Mouse (Mus musculus) testis, postnatal 14 days (tissue): ENCODE measurements around the gene Celf2.

Experiments used
- DNase-seq: peaks from one replicate; pipeline ENCODE4 v3.0.0; 2021; ENCODE audit warnings: low spot score

Celf2 gene

DNA sequence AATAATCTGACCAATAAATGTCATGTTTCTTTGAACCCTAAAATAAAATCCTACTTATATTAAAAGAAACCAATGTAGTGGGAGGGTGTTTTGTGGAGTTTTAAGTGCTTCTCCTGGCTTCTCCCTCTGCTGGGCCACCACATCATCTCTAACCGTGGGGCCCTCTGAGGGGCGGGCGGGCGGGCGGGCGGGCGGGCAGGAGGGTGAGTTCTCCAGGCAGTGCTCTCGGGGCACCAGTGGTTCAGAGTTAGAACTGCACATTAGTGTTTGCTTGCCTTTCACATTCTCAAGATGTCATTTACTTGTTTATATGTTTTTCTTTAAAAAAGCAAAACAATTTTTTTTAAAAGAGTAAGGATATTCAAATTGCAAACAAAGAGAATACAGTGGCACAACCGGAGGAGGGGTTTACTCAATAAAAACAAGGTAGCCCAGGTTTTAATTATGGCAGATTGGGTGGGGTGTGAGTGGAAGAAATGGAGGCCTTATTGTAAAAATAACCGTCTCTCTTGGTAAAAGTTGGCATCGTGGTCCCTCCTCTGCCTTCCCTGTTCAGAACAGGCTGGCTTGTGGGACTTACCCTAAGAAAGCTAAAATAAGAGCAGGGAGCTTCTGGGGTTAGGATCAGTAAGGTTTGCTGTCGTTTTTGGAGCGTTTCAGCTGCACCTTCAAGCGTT, 962.8 kb downstream of the Celf2 start:
- DNase-seq: no peak

- peak; percentile 31 for DNase-seq
Measured at GRCm38 (mm10) chr2:6545127-6545931, 964.0 kb downstream of the Celf2 start.

GRCm38 (mm10) chr2:6543650-6544049, 965.7 kb downstream of the Celf2 start:
- DNase-seq: no peak

DNA sequence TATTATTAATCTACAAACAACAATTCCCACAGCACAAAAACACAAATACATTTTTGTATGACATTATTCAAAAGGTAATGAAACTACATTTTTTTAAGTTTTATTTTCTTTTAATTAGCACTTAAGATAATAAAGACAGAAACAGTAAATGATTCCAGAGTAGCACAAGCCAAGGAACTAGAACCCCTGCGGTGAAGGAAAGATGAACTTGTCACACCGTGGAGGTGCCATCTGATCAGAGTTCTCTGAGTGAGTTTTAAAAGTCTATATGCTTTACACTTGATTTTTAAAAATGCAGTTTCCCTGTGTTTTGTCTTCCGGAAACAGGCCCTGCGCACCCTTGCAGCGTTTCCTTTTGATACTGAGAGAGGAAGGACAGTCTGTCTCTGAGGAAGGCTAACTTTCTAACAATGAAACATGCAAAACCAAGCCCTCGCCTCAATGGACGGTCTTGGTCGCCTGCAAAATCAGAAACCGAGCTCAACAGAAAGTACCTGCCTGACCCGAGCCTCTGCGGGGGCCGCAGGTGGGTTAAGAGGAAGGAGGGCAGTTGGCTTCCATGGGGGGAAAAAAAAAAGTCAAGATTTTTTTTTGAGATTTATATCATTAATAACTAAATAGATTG, 966.7 kb downstream of the Celf2 start:
- DNase-seq: no peak

DNA sequence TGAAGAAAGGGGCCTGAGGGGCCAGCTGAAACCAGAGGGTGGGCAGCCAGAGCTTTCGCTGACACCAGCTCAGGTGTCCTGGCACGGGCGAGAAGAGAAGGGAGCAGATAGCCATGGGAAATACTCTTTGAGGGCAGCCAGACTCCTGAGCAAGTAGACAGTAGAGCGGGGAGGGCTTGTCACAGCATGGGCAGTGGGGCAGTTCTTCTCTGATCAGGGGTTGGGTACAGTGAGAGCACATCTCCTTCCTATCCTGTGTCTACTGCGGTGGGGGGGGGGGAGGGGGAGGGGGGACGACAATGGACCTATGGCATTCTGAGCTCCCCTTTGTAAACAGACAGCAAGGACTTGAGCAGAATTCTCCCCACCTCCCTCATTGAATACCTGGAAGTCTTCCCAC, 968.5 kb downstream of the Celf2 start:
- DNase-seq: no peak

GRCm38 (mm10) chr2:6540092-6540491, 969.3 kb downstream of the Celf2 start:
- no peak for DNase-seq

GRCm38 (mm10) chr2:6538500-6538899, 970.9 kb downstream of the Celf2 start:
- DNase-seq: no peak

GRCm38 (mm10) chr2:6538031-6538430, 971.3 kb downstream of the Celf2 start:
- DNase-seq: no peak

DNA sequence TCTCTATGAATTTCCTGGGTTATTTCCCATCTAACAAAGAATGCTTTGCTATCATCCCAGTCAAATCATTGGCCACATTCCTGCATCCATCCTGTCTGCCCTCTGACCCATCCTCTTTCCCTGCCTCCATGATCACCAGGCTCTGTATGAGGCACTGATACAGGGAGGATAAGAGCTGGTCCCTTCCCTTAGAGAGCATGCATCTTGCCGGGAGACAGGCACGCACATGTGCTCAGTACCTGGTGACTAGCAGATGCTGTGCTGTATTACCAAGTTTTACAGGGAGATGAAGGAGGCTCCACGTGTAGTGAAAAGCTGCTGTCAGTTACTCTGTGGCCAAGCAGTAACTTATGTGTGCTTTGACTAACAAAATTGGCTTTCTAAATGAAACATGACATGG, 972.0 kb downstream of the Celf2 start:
- no peak for DNase-seq

DNA sequence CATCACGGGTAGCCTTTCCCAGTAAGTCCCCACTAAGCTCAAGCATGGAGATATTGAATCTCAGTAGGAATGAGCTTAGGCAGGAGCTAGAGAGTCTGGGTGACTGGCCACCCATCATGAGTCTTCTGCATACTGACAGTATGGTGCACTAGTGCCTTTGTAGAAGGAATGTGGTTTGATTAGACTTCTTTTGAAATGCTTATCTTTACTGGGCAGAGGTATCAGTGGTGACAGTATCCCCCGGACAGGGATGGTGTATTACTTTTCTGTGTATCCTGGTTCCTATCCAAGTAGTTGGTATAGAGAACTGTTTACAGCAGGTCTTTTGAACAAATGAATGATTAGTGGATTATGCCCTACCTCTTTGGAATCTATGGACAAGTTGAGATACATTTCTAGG, 973.0 kb downstream of the Celf2 start:
- no peak for DNase-seq

DNA sequence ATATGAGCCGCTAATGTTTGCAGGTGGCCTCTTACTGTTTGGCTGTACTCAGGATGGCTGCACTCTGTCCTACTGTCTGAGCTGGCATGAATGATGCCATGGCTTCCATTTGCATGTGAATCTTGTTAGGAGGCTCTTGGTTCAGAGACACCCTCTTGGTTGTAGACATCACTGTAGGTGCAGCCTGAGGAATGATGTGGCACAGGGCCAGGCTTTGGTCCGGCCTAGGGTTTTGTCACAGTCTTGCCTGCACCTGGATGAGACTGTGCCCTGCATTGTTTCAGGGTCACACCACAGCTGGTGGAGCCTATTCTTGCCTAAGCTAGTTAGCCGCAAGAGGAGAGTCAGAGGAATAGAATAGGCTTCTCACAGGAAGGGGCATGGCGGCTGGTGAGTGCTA, 977.0 kb downstream of the Celf2 start:
- DNase-seq: no peak

GRCm38 (mm10) chr2:6528076-6528475, 981.3 kb downstream of the Celf2 start:
- no peak for DNase-seq

DNA sequence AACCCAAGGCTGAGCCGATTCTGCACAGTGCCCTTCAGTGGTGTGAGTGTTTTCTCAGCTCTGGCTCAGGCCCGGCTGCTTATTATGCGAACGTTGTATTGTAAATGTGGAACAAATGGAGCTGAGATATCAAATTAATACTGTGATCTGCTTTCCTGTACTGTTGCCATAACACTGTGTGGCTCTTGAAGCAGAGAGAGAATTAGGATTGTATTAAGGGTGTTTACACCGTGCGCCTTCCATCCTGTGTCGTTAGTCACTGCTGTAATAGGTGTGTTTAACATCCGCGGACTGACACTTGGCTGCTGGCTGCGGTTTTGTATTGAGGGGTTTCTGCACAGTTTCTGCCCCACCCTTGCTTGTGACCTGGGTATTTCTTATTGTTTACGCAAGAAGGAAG, 982.5 kb downstream of the Celf2 start:
- DNase-seq: no peak

- DNase-seq: no peak
Measured at GRCm38 (mm10) chr2:6526311-6526710, 983.1 kb downstream of the Celf2 start.

GRCm38 (mm10) chr2:6523924-6524300, 985.5 kb downstream of the Celf2 start:
- no peak for DNase-seq

DNA sequence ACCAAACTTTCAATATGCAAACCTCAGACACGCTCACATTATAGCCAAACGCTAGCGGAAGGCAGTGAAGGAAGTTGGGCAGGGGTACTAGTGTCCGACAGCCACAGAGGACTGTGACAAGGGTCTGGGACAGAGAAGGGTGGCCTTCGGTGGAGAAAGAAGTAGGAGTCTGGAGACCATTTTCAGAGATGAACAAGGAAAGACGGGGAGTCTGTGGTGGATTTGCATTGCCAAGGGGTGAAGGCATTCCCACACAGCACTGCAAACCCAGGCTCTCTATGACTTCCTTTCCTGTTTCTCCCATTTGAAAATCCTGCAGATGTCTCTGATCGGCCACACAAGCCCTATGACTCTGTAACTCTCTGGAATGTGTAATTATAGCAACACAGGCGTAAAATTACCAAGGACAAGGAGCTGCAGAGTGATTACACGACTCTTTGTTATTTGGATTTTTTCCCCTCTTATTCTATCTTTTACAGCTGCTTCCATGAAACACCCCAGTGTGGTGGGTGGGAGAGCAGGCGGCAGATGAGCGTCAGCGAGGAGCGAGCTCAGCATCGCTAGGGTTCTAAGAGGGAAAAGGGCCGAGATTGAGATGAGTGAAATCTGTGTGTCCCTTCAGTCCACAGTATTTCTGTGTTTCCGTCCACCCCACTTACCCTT, 986.0 kb downstream of the Celf2 start:
- no peak for DNase-seq

DNA sequence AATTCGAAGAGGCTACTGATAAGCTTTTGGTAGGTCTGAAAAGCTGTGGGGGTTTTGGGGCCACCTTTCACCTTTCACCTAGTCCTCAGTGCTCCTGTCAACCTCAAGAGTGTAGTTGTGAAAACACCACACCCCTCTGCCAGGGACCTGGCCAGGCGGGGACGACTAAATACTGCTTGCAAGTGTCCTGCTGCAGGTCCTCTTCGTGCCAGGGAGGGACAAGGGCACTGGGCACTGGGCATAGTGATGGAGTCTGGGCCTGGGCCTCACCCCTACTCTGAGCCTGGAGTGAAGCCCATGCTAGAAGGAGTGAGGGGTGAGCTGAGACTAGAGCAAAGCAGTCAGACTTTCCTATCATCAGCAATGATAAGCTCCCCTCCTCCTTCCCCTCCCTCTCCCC, 987.0 kb downstream of the Celf2 start:
- no peak for DNase-seq

DNA sequence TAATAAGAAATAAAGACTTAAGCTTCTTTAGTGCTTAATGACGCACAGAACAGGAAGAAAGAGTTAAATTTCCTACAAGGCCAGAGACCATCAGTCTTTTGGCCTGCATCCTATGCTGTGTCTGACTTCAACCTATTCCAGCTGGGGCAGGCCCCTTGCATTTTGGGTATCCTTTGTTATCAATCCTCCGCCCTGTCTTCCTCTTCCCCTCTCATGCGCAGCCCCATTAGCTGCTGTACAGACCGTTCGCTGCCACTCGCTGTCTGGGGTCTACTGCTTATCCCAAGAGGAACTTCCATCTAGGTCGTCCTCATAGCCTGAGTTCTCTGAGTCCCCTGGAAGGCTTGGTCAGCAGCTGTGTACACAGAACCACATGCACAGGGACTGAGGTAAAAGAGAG, 996.2 kb downstream of the Celf2 start:
- no peak for DNase-seq

GRCm38 (mm10) chr2:6507071-6507470, 1002.3 kb downstream of the Celf2 start:
- no peak for DNase-seq

- DNase-seq: no peak
Measured at GRCm38 (mm10) chr2:6505979-6506811, 1003.2 kb downstream of the Celf2 start.

DNA sequence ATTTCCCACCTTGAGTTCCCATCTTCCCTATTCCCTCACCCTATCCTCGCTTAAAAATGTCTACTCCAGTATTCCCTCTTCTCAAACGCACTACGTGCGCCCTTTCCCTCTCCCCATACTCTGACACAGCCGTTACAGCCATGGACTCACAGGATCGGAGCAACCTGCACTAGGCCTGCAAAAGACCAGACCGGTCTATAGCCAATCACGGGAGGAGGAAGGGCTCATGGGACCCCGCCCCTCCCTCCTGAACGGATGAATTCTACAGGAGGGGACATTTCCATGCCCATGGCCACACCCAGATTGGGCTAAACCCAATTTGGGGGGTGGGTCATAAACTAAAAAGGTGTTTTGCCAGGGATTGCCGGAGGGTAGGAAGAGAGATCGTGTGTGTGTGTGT, 1003.8 kb downstream of the Celf2 start:
- no peak for DNase-seq

- DNase-seq: no peak
Measured at GRCm38 (mm10) chr2:6498101-6498500, 1011.3 kb downstream of the Celf2 start.
